Mouse (Mus musculus) liver, postnatal 0 days (tissue): ENCODE results near the gene Gm49380.

ENCODE experiments used
- CTCF ChIP-seq: sonication (generic); IDR thresholded peaks from 2 replicates; pipeline ENCODE4 v1.5.1; 2016; ENCODE audit warnings: antibody characterized with exemption, low read depth
- EP300 ChIP-seq: IDR thresholded peaks from 2 replicates; pipeline ENCODE4 v1.6.1; 2016; ENCODE audit warnings: antibody characterized with exemption, low read depth, mild to moderate bottlenecking

GRCm38 (mm10) chr9:44115599-44115998 is 2.3 kb upstream of the Gm49380 start:
- TF ChIP-seq CTCF (no peak), EP300 (no peak)
